Mouse (Mus musculus): ENCODE results near the gene Pagr1b. TPM values are rescaled to one million over a fixed set of nuclear protein-coding genes. Genes with fewer than 3 reads are reported as not detected.

Pagr1b gene
- total RNA-seq, 1 experiment from 2014 or later, result not detected

- no peak for ATAC-seq (replicated peaks; ENCODE audit: low read depth, poor library complexity, severe bottlenecking)
Observed at GRCm38 (mm10) chr7:127004122-127004875, 12.0 kb downstream of the Pagr1b start.

GRCm38 (mm10) chr7:127003620-127004019 is 12.7 kb downstream of the Pagr1b start:
- ATAC-seq (replicated peaks; ENCODE audit: low read depth, poor library complexity, severe bottlenecking), result no peak

- ATAC-seq (replicated peaks; ENCODE audit: low read depth, poor library complexity, severe bottlenecking), result no peak
Observed at GRCm38 (mm10) chr7:126999568-126999967, 16.7 kb downstream of the Pagr1b start.

GRCm38 (mm10) chr7:126996449-126996848 is 19.8 kb downstream of the Pagr1b start:
- no peak for ATAC-seq (replicated peaks; ENCODE audit: low read depth, poor library complexity, severe bottlenecking)

GRCm38 (mm10) chr7:126988816-126989215 is 27.5 kb downstream of the Pagr1b start:
- ATAC-seq (replicated peaks; ENCODE audit: low read depth, poor library complexity, severe bottlenecking), result no peak

GRCm38 (mm10) chr7:126986319-126986718 is 30.0 kb downstream of the Pagr1b start:
- ATAC-seq (replicated peaks; ENCODE audit: low read depth, poor library complexity, severe bottlenecking), result peak; percentile 60; the same call in 1 of the 2 replicates

GRCm38 (mm10) chr7:126984667-126985444 is 31.4 kb downstream of the Pagr1b start:
- ATAC-seq (replicated peaks; ENCODE audit: low read depth, poor library complexity, severe bottlenecking), result no peak

GRCm38 (mm10) chr7:126983113-126983512 is 33.2 kb downstream of the Pagr1b start:
- no peak for ATAC-seq (replicated peaks; ENCODE audit: low read depth, poor library complexity, severe bottlenecking)

GRCm38 (mm10) chr7:126982054-126982453 is 34.2 kb downstream of the Pagr1b start:
- no peak for ATAC-seq (replicated peaks; ENCODE audit: low read depth, poor library complexity, severe bottlenecking)

GRCm38 (mm10) chr7:126981601-126982000 is 34.7 kb downstream of the Pagr1b start:
- ATAC-seq (replicated peaks; ENCODE audit: low read depth, poor library complexity, severe bottlenecking), result no peak

GRCm38 (mm10) chr7:126978841-126979240 is 37.4 kb downstream of the Pagr1b start:
- no peak for ATAC-seq (replicated peaks; ENCODE audit: low read depth, poor library complexity, severe bottlenecking)

GRCm38 (mm10) chr7:126976878-126977459 is 39.3 kb downstream of the Pagr1b start:
- ATAC-seq (replicated peaks; ENCODE audit: low read depth, poor library complexity, severe bottlenecking), result no peak

- peak; percentile 95 for ATAC-seq (replicated peaks; ENCODE audit: low read depth, poor library complexity, severe bottlenecking)
Observed at GRCm38 (mm10) chr7:126975950-126976866, 40.1 kb downstream of the Pagr1b start, which contains the start of gene Cdiptos. Gene Cdiptos, minus strand, starts transcription at chr7:126976098.

GRCm38 (mm10) chr7:126975893-126975949 is 40.6 kb downstream of the Pagr1b start, which contains the start of gene Cdipt:
Gene Cdipt, plus strand, starts transcription at chr7:126975914.
- ATAC-seq (replicated peaks; ENCODE audit: low read depth, poor library complexity, severe bottlenecking), result no peak

- ATAC-seq (replicated peaks; ENCODE audit: low read depth, poor library complexity, severe bottlenecking), result 0 out of 2 replicates have a peak, but pooled peaks have one; percentile 31
Observed at GRCm38 (mm10) chr7:126975493-126975892, 40.8 kb downstream of the Pagr1b start.

GRCm38 (mm10) chr7:126967361-126967760 is 48.9 kb downstream of the Pagr1b start:
- ATAC-seq (replicated peaks; ENCODE audit: low read depth, poor library complexity, severe bottlenecking), result no peak

GRCm38 (mm10) chr7:126965568-126965967 is 50.7 kb downstream of the Pagr1b start:
- ATAC-seq (replicated peaks; ENCODE audit: low read depth, poor library complexity, severe bottlenecking), result no peak

GRCm38 (mm10) chr7:126963548-126964286 is 52.6 kb downstream of the Pagr1b start:
- peak; percentile 40; the same call in 1 of the 2 replicates for ATAC-seq (replicated peaks; ENCODE audit: low read depth, poor library complexity, severe bottlenecking)

GRCm38 (mm10) chr7:126961965-126962364 is 54.3 kb downstream of the Pagr1b start:
- ATAC-seq (replicated peaks; ENCODE audit: low read depth, poor library complexity, severe bottlenecking), result no peak

- no peak for ATAC-seq (replicated peaks; ENCODE audit: low read depth, poor library complexity, severe bottlenecking)
Observed at GRCm38 (mm10) chr7:126961095-126961494, 55.2 kb downstream of the Pagr1b start.

All from common myeloid progenitor, adult 5-6 weeks (primary cell).